Mouse (Mus musculus) MEL (cell line): ENCODE data around the gene Slc5a11. TPM values are rescaled to one million over a fixed set of nuclear protein-coding genes. Genes with fewer than 3 reads are reported as not detected.

Source experiments
- DNase-seq: peaks from one replicate; pipeline ENCODE4 v3.0.0; 2011; ENCODE audit warnings: low read depth, low spot score
- H3K27ac ChIP-seq: 2 replicates; pipeline ENCODE4 v1.5.1; 2012; ENCODE audit warnings: low read depth, mild to moderate bottlenecking, control low read depth, low read length, moderate library complexity; ENCODE audit not compliant: control insufficient read depth
- H3K27me3 ChIP-seq, 2 experiments: fragments of 150-350 bp in 1 of 2; sonication (generic) in 1 of 2; 2 replicates each; pipeline ENCODE4 v1.6.1; 2012; ENCODE audit warnings: low read length in 2 of 2, mild to moderate bottlenecking in 2 of 2, improper control_type of control experiment in 1 of 2, moderate library complexity in 1 of 2; ENCODE audit not compliant: insufficient read depth in 2 of 2, control insufficient read depth in 1 of 2
- H3K36me3 ChIP-seq, 2 experiments: 2 replicates each; pipeline ENCODE4 v1.6.1; 2012 to 2014; ENCODE audit warnings: low read length in 2 of 2, improper control_type of control experiment in 1 of 2, inconsistent platforms in 1 of 2, mild to moderate bottlenecking in 1 of 2; ENCODE audit not compliant: insufficient read depth in 2 of 2, control insufficient read depth in 1 of 2
- H3K4me1 ChIP-seq, 2 experiments: fragments of 150-350 bp in 1 of 2; sonication (generic) in 1 of 2; 2 replicates each; pipeline ENCODE4 v1.6.1; 2012; ENCODE audit warnings: low read length in 2 of 2, improper control_type of control experiment in 1 of 2, mild to moderate bottlenecking in 1 of 2; ENCODE audit not compliant: insufficient read depth in 2 of 2, control insufficient read depth in 1 of 2
- H3K4me3 ChIP-seq, 2 experiments: fragments of 150-350 bp in 1 of 2; sonication (generic) in 1 of 2; 2 replicates each; pipeline ENCODE4 v1.5.1; 2012; ENCODE audit warnings: low read depth in 2 of 2, low read length in 2 of 2, mild to moderate bottlenecking in 2 of 2, moderate library complexity in 2 of 2, control low read depth in 1 of 2, improper control_type of control experiment in 1 of 2; ENCODE audit not compliant: control insufficient read depth in 1 of 2, insufficient read depth in 1 of 2
- H3K79me2 ChIP-seq: 2 replicates; pipeline ENCODE4 v1.6.1; 2012; ENCODE audit warnings: mild to moderate bottlenecking, low read length, moderate library complexity; ENCODE audit not compliant: control insufficient read depth, poor library complexity, insufficient read depth
- H3K9ac ChIP-seq: 2 replicates; pipeline ENCODE4 v1.6.1; 2012; ENCODE audit warnings: low read depth, mild to moderate bottlenecking, control low read depth, low read length, moderate library complexity; ENCODE audit not compliant: control insufficient read depth, poor library complexity, severe bottlenecking
- H3K9me3 ChIP-seq: fragments of 150-350 bp; sonication (generic); replicated peaks from 2 replicates; pipeline ENCODE4 v1.6.1; 2012; ENCODE audit warnings: mild to moderate bottlenecking, low read length, improper control_type of control experiment, moderate library complexity; ENCODE audit not compliant: insufficient read depth
- CHD2 ChIP-seq: IDR thresholded peaks from 2 replicates; pipeline ENCODE4 v1.6.1; 2011; ENCODE audit warnings: low read length, improper control_type of control experiment
- CTCF ChIP-seq, 3 experiments: IDR thresholded peaks in 2 of 3; conservative IDR thresholded peaks in 1 of 3; 2 replicates each; pipeline ENCODE4 v1.5.1; 2011 to 2012; ENCODE audit warnings: low read length in 3 of 3, low read depth in 2 of 3, mild to moderate bottlenecking in 2 of 3, improper control_type of control experiment in 1 of 3, inconsistent platforms in 1 of 3, mixed read lengths in 1 of 3, moderate library complexity in 1 of 3; ENCODE audit not compliant: control insufficient read depth in 1 of 3, insufficient read depth in 1 of 3, poor library complexity in 1 of 3, severe bottlenecking in 1 of 3
- E2F4 ChIP-seq: IDR thresholded peaks from 2 replicates; pipeline ENCODE4 v1.6.1; 2011; ENCODE audit warnings: low read depth, low read length, improper control_type of control experiment, borderline replicate concordance
- ELF1 ChIP-seq: IDR thresholded peaks from 2 replicates; pipeline ENCODE4 v1.6.1; 2014; ENCODE audit warnings: low read depth, mild to moderate bottlenecking, inconsistent platforms, low read length, improper control_type of control experiment, moderate library complexity
- EP300 ChIP-seq, 2 experiments: IDR thresholded peaks; 2 replicates each; pipeline ENCODE4 v1.6.1; 2011; ENCODE audit warnings: improper control_type of control experiment in 2 of 2, low read length in 2 of 2, low read depth in 1 of 2, mild to moderate bottlenecking in 1 of 2
- GABPA ChIP-seq: IDR thresholded peaks from 2 replicates; pipeline ENCODE4 v1.6.1; 2012; ENCODE audit warnings: low read depth, mild to moderate bottlenecking, inconsistent platforms, low read length, improper control_type of control experiment, moderate library complexity
- GATA1 ChIP-seq: IDR thresholded peaks from 2 replicates; pipeline ENCODE4 v1.6.1; 2011; ENCODE audit warnings: low read depth, low read length, improper control_type of control experiment
- HCFC1 ChIP-seq: IDR thresholded peaks from 2 replicates; pipeline ENCODE4 v1.6.1; 2012; ENCODE audit warnings: low read depth, mild to moderate bottlenecking, inconsistent platforms, low read length, improper control_type of control experiment, moderate library complexity
- JUND ChIP-seq: IDR thresholded peaks from 2 replicates; pipeline ENCODE4 v1.6.1; 2011; ENCODE audit warnings: low read depth, mild to moderate bottlenecking, improper control_type of control experiment, low read length
- MAX ChIP-seq: IDR thresholded peaks from 2 replicates; pipeline ENCODE4 v1.6.1; 2011; ENCODE audit warnings: low read length, improper control_type of control experiment
- MEF2A ChIP-seq: IDR thresholded peaks from 2 replicates; pipeline ENCODE4 v1.6.1; 2014; ENCODE audit warnings: low read depth, mild to moderate bottlenecking, inconsistent platforms, low read length, improper control_type of control experiment; ENCODE audit not compliant: poor library complexity, insufficient replicate concordance, severe bottlenecking; ENCODE audit errors: extremely low read depth
- MYB ChIP-seq: IDR thresholded peaks from 2 replicates; pipeline ENCODE4 v1.6.1; 2011; ENCODE audit warnings: mild to moderate bottlenecking, low read depth, low read length, improper control_type of control experiment
- NELFE ChIP-seq: IDR thresholded peaks from 2 replicates; pipeline ENCODE4 v1.6.1; 2011; ENCODE audit warnings: low read depth, low read length, improper control_type of control experiment
- NRF1 ChIP-seq: IDR thresholded peaks from 2 replicates; pipeline ENCODE4 v1.6.1; 2014; ENCODE audit warnings: low read depth, mild to moderate bottlenecking, inconsistent platforms, low read length, improper control_type of control experiment, moderate library complexity; ENCODE audit not compliant: poor library complexity, insufficient read depth, severe bottlenecking
- POLR2A ChIP-seq, 2 experiments: IDR thresholded peaks; 2 replicates each; pipeline ENCODE4 v1.6.1; 2011 to 2012; ENCODE audit warnings: low read length in 2 of 2, mild to moderate bottlenecking in 2 of 2, control low read depth in 1 of 2, improper control_type of control experiment in 1 of 2, low read depth in 1 of 2, moderate library complexity in 1 of 2; ENCODE audit not compliant: control insufficient read depth in 1 of 2, insufficient read depth in 1 of 2, poor library complexity in 1 of 2
- POLR2AphosphoS2 ChIP-seq: IDR thresholded peaks from 2 replicates; pipeline ENCODE4 v1.6.1; 2011; ENCODE audit warnings: low read length, improper control_type of control experiment
- POLR2AphosphoS5 ChIP-seq: IDR thresholded peaks from 2 replicates; pipeline ENCODE4 v1.6.1; 2012; ENCODE audit warnings: low read depth, borderline replicate concordance, mild to moderate bottlenecking, inconsistent platforms, low read length, moderate library complexity, mixed read lengths
- RAD21 ChIP-seq: IDR thresholded peaks from 2 replicates; pipeline ENCODE4 v1.6.1; 2011; ENCODE audit warnings: mild to moderate bottlenecking, low read depth, low read length, improper control_type of control experiment
- SIN3A ChIP-seq: IDR thresholded peaks from 2 replicates; pipeline ENCODE4 v1.6.1; 2012; ENCODE audit warnings: low read length, improper control_type of control experiment, inconsistent platforms
- SMC3 ChIP-seq: IDR thresholded peaks from 2 replicates; pipeline ENCODE4 v1.6.1; 2011; ENCODE audit warnings: low read depth, low read length, improper control_type of control experiment
- TAL1 ChIP-seq: IDR thresholded peaks from 2 replicates; pipeline ENCODE4 v1.6.1; 2012; ENCODE audit warnings: mild to moderate bottlenecking, inconsistent platforms, low read length, moderate library complexity, mixed read lengths
- USF2 ChIP-seq, 2 experiments: IDR thresholded peaks; 2 replicates each; pipeline ENCODE4 v1.6.1; 2011 to 2012; ENCODE audit warnings: improper control_type of control experiment in 2 of 2, low read length in 2 of 2, borderline replicate concordance in 1 of 2, inconsistent platforms in 1 of 2, low read depth in 1 of 2, mild to moderate bottlenecking in 1 of 2; ENCODE audit not compliant: insufficient read depth in 1 of 2
- ZNF384 ChIP-seq: IDR thresholded peaks from 2 replicates; pipeline ENCODE4 v1.6.1; 2012; ENCODE audit warnings: low read depth, mild to moderate bottlenecking, inconsistent platforms, low read length, improper control_type of control experiment
- polyA plus RNA-seq, 2 experiments: library from polyadenylated mRNA; stranded (reverse) in 1 of 2; unstranded in 1 of 2; fragments of >175 nt in 1 of 2; fragments of >200 nt in 1 of 2; gene quantifications; 2 replicates each; pipeline versions ENCODE4 v1.2.1 to v1.2.4; 2012; ENCODE audit warnings: low replicate concordance in 2 of 2, low read depth in 1 of 2; ENCODE audit not compliant: insufficient read length in 2 of 2, insufficient read depth in 1 of 2, missing spikeins in 1 of 2
- total RNA-seq: library from RNA; depleted of rRNA; stranded (reverse); fragments of 300-350 nt; gene quantifications from 2 replicates; pipeline ENCODE4 v1.2.3, GENCODE M21; 2012

The Slc5a11 gene
- total and polyA plus RNA-seq, 3 experiments: not detected

DNA sequence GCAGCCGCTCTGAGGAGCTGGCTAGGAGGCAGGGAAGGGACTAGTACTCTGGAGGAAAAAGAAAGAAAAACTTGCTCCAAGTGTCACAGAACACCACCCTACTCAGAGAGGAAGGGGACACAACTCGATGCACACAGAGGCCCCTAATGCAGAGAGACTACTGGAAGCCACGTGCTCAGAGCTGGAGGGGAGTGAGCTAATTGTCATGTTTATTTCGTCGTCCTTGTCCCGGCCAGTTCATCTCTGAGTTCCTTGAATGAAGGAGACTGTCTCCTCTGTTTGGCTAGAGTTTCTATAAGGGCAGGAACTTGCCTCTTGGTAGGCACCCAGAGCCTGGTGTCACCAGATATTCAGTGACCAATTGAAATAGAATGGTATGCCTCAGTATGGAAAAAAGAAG, 36.8 kb downstream of the Slc5a11 start:
- TF ChIP-seq POLR2AphosphoS2: no peak
- no peak for TF ChIP-seq MAX
- no peak for TF ChIP-seq ELF1
- TF ChIP-seq ZNF384: no peak
- TF ChIP-seq MYB: no peak
- no peak for TF ChIP-seq JUND
- no peak for TF ChIP-seq RAD21
- no peak for TF ChIP-seq EP300 (IDR thresholded peaks at IDR 0.05; ENCODE audit: low read depth in 1 of 2, low read length in 2 of 2)
- no peak for TF ChIP-seq CTCF (IDR thresholded peaks at IDR 0.05 in 2 of 3, conservative IDR thresholded peaks at IDR 0.05 in 1 of 3; ENCODE audit: control insufficient read depth in 1 of 3, insufficient read depth in 1 of 3, low read depth in 2 of 3, low read length in 3 of 3, poor library complexity in 1 of 3, severe bottlenecking in 1 of 3)
- TF ChIP-seq NRF1: no peak
- TF ChIP-seq POLR2AphosphoS5: no peak
- TF ChIP-seq POLR2A (IDR thresholded peaks at IDR 0.05; ENCODE audit: control insufficient read depth in 1 of 2, insufficient read depth in 1 of 2, low read depth in 1 of 2, low read length in 2 of 2, poor library complexity in 1 of 2): no peak
- no peak for TF ChIP-seq USF2 (IDR thresholded peaks at IDR 0.05; ENCODE audit: borderline replicate concordance in 1 of 2, insufficient read depth in 1 of 2, low read depth in 1 of 2, low read length in 2 of 2)
- no peak for TF ChIP-seq NELFE
- TF ChIP-seq E2F4: no peak
- no peak for TF ChIP-seq MEF2A
- Histone ChIP-seq H3K27ac (no peak overlapping the region), H3K9ac (no peak overlapping the region), H3K4me1 (no peaks in the 10 kb centered on the region), H3K4me3 (no peak overlapping the region), H3K36me3 (no peaks in the 10 kb centered on the region), H3K27me3 (no peaks in the 10 kb centered on the region; a peak in 1 of 4 replicates), H3K79me2 (no peaks in the 10 kb centered on the region), H3K9me3 (no peaks in the 10 kb centered on the region)
- DNase-seq: no peak

DNA sequence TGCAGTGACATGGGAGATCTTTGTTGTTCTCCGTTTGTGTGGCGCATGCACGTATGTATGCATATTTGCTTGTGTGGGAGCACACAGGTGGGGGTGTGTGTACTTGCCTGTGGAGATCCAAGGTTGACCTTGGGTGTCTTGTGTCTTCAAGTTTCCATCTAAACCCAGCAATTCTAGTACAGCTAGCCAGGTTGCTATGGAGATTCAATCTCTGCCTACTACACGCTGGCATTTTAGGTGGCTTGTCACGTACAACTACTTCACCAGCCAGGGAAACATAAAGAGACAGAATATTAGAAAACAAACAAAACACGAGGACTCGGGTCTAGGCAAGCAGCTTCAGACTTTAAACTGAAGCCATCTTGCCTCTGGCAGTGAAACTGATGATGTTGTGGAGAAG, 38.8 kb downstream of the Slc5a11 start:
- Histone ChIP-seq H3K4me3 (no peak overlapping the region), H3K9ac (no peak overlapping the region), H3K9me3 (no peaks in the 10 kb centered on the region), H3K27ac (no peak overlapping the region), H3K27me3 (peaks cover 0 to 4% of the 10 kb centered on the region in 2 experiments; a peak in 1 of 4 replicates), H3K79me2 (no peaks in the 10 kb centered on the region), H3K4me1 (no peaks in the 10 kb centered on the region), H3K36me3 (no peaks in the 10 kb centered on the region)
- no peak for DNase-seq
- TF ChIP-seq TAL1 (no peak), HCFC1 (no peak), GABPA (no peak), RAD21 (no peak), GATA1 (no peak), NELFE (no peak), CHD2 (no peak), SMC3 (no peak), SIN3A (no peak)
